Mouse (Mus musculus) small intestine, adult 2 months (tissue): ENCODE measurements around the gene Wfdc12. TPM values are rescaled to one million over a fixed set of nuclear protein-coding genes. Genes with fewer than 3 reads are reported as not detected.
A peak's percentile ranks its signal among the peaks of the same experiment; 100 is the strongest.

ENCODE experiments used
- H3K27ac ChIP-seq: fragments of 200-500 bp; 2 replicates; pipeline ENCODE4 v1.5.1; 2012; ENCODE audit warnings: low read depth, low read length, control low read depth, inconsistent platforms; ENCODE audit not compliant: insufficient read depth
- H3K27me3 ChIP-seq: fragments of 200-500 bp; 2 replicates; pipeline ENCODE4 v1.6.1; 2012; ENCODE audit warnings: mild to moderate bottlenecking, moderate library complexity, low read length, inconsistent platforms; ENCODE audit not compliant: control insufficient read depth, insufficient read depth
- H3K36me3 ChIP-seq: fragments of 200-500 bp; 2 replicates; pipeline ENCODE4 v1.6.1; 2012; ENCODE audit warnings: mild to moderate bottlenecking, low read length, control low read depth, inconsistent platforms; ENCODE audit not compliant: control insufficient read depth, insufficient read depth
- H3K4me1 ChIP-seq: fragments of 200-500 bp; 2 replicates; pipeline ENCODE4 v1.6.1; 2012; ENCODE audit warnings: low read length, inconsistent platforms, mixed read lengths; ENCODE audit not compliant: control insufficient read depth, insufficient read depth, insufficient read length
- H3K4me3 ChIP-seq: fragments of 200-500 bp; 2 replicates; pipeline ENCODE4 v1.5.1; 2012; ENCODE audit warnings: low read depth, mild to moderate bottlenecking, control low read depth, inconsistent platforms, low read length, moderate library complexity
- CTCF ChIP-seq: fragments of 200-500 bp; IDR thresholded peaks from 2 replicates; pipeline ENCODE4 v1.5.1; 2012; ENCODE audit warnings: low read depth, mild to moderate bottlenecking, control low read depth, inconsistent platforms, low read length, moderate library complexity, mixed read lengths; ENCODE audit not compliant: insufficient replicate concordance, insufficient read length; ENCODE audit errors: extremely low read depth
- POLR2A ChIP-seq: fragments of 200-500 bp; IDR thresholded peaks from 2 replicates; pipeline ENCODE4 v1.6.1; 2012; ENCODE audit warnings: low read depth, mild to moderate bottlenecking, control low read depth, inconsistent platforms, low read length, moderate library complexity
- WGBS: fragments of 180-500 bp; shearing (Covaris S2); methylation state at CpG from one replicate; pipeline ENCODE4 v1.1.7; 2018; 5-methylcytosine and 5-hydroxymethylcytosine counted together
- polyA plus RNA-seq: library from polyadenylated mRNA; depleted of rRNA; stranded (reverse); fragments of >200 nt; gene quantifications from 2 replicates; pipeline ENCODE4 v1.2.3, GENCODE M21; 2012

Wfdc12 gene
- polyA plus RNA-seq, 1 experiment: not detected

GRCm38 (mm10) chr2:164188722-164189121, 1.7 kb downstream of the Wfdc12 start:
- Histone ChIP-seq H3K27ac (no peak overlapping the region), H3K27me3 (no peaks in the 10 kb centered on the region), H3K4me1 (no peaks in the 10 kb centered on the region), H3K36me3 (no peaks in the 10 kb centered on the region), H3K4me3 (no peak overlapping the region)
- 27% methylated on average over 5 of the region's 5 CpGs for WGBS
- TF ChIP-seq POLR2A (no peak), CTCF (peak; percentile 66; the same call in 1 of the 2 replicates)

GRCm38 (mm10) chr2:164184145-164184719, 6.2 kb downstream of the Wfdc12 start:
- Histone ChIP-seq H3K27me3 (no peaks in the 10 kb centered on the region), H3K27ac (no peak overlapping the region), H3K36me3 (no peaks in the 10 kb centered on the region), H3K4me1 (no peaks in the 10 kb centered on the region), H3K4me3 (no peak overlapping the region)
- WGBS: 41% methylated on average over 9 of the region's 9 CpGs
- TF ChIP-seq CTCF (no peak), POLR2A (no peak)

- 51% methylated on average over 9 of the region's 9 CpGs for WGBS
- H3K36me3 ChIP-seq: no peaks in the 10 kb centered on the region
- TF ChIP-seq CTCF (no peak), POLR2A (no peak)
- H3K27ac ChIP-seq: no peak overlapping the region
- no peak overlapping the region for H3K4me3 ChIP-seq
- no peaks in the 10 kb centered on the region for H3K4me1 ChIP-seq
- no peaks in the 10 kb centered on the region for H3K27me3 ChIP-seq
These were observed 7.1 kb downstream of the Wfdc12 start for GRCm38 (mm10) chr2:164183340-164183739.

- H3K4me3 ChIP-seq: no peak within 1 kb of the TSS
- H3K27me3 ChIP-seq: no peaks in the 10 kb centered on the region
- WGBS: 56% methylated on average over 7 of the region's 7 CpGs
- TF ChIP-seq POLR2A: no peak
- no peak for TF ChIP-seq CTCF
- no peaks in the 10 kb centered on the region for H3K4me1 ChIP-seq
- no peak within 1 kb of the TSS for H3K27ac ChIP-seq
- no peaks in the 10 kb centered on the region for H3K36me3 ChIP-seq
These were observed 7.6 kb downstream of the Wfdc12 start, which contains the start of gene Wfdc5 for GRCm38 (mm10) chr2:164182692-164183255. Gene Wfdc5 (minus strand): TSS chr2:164182742.

GRCm38 (mm10) chr2:164180770-164181169, 9.6 kb downstream of the Wfdc12 start:
- Histone ChIP-seq H3K4me3 (no peak overlapping the region), H3K27ac (no peak overlapping the region), H3K27me3 (no peaks in the 10 kb centered on the region), H3K36me3 (no peaks in the 10 kb centered on the region), H3K4me1 (no peaks in the 10 kb centered on the region)
- 68% methylated on average over 4 of the region's 4 CpGs for WGBS
- TF ChIP-seq POLR2A (no peak), CTCF (no peak)

- TF ChIP-seq CTCF: peak; percentile 41; the same call in 1 of the 2 replicates
- TF ChIP-seq POLR2A: no peak
- H3K4me3 ChIP-seq: no peak overlapping the region
- no peaks in the 10 kb centered on the region for H3K36me3 ChIP-seq
- no peaks in the 10 kb centered on the region for H3K4me1 ChIP-seq
- no peak overlapping the region for H3K27ac ChIP-seq
- 41% methylated on average over 3 of the region's 3 CpGs for WGBS
- no peaks in the 10 kb centered on the region for H3K27me3 ChIP-seq
These were observed 10.3 kb downstream of the Wfdc12 start for GRCm38 (mm10) chr2:164180124-164180523.

GRCm38 (mm10) chr2:164177831-164178230, 12.6 kb downstream of the Wfdc12 start:
- 85% methylated on average over 5 of the region's 5 CpGs for WGBS
- H3K36me3 ChIP-seq: no peaks in the 10 kb centered on the region
- TF ChIP-seq POLR2A: no peak
- H3K27me3 ChIP-seq: 0 out of 2 replicates have a peak, but pooled peaks cover 2% of the 10 kb centered on the region
- no peaks in the 10 kb centered on the region for H3K4me1 ChIP-seq
- H3K4me3 ChIP-seq: no peak overlapping the region
- no peak overlapping the region for H3K27ac ChIP-seq

- H3K4me3 ChIP-seq: no peak overlapping the region
- 50% methylated on average over 3 of the region's 3 CpGs for whole genome bisulfite sequencing
- H3K27ac ChIP-seq: no peak overlapping the region
- H3K27me3 ChIP-seq: peaks cover 14% of the 10 kb centered on the region
- no peak for TF ChIP-seq CTCF
- TF ChIP-seq POLR2A: no peak
- H3K4me1 ChIP-seq: no peaks in the 10 kb centered on the region
- no peaks in the 10 kb centered on the region for H3K36me3 ChIP-seq
These were observed 14.6 kb downstream of the Wfdc12 start for GRCm38 (mm10) chr2:164175850-164176249.
